Mouse (Mus musculus): ENCODE measurements around the gene Utp3.

DNA sequence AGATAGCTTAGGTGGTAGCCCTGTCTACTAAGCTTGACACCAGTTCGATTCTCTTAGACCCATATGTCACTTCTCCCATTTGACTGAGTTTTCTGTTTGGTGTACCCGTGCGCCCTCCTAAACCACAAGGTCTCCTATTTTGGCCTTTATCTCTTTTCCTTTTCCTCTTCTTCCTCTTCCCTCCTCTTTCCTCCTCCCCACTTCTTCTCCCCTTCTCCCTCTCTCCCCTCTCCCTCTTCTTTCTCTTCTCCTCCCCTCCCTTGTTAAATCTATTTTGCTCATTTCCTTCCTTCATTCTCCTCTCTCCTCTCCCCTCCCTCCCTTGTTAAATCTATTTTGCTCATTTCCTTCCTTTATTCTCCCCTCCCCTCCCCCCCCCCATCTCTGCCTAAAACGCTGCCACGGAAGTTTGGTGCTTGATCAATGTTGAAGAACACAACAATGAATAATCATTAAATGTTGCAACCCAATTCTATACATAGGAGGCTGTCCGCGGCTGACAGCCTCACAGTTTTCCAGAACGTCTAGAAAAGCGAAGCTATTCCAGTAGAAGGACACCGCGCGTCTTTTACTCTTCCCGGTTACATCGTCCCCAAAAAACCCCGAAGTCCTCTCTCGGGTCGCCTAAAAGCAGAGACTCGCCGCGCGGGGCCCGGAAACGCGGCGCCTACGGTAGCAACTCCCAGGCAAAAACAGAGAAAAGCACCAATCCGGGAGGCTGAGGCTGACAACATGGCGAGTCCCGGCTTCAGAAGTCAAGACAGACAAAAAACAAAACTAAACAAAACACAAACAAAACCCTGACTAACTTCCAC, 784 bp upstream of the Utp3 start:
- TF ChIP-seq CTCF (IDR thresholded peaks at IDR 0.05; ENCODE audit: extremely low read depth, insufficient read depth, insufficient read length, insufficient replicate concordance) (no peak), POLR2A (IDR thresholded peaks at IDR 0.05; ENCODE audit: low read depth, low read length) (no peak)
